Mouse (Mus musculus) thymus, postnatal 10 days (tissue): ENCODE measurements around the gene Ppp1r3e.

Experiments
- DNase-seq, 2 experiments: peaks; one replicate each; pipeline ENCODE4 v3.0.0; 2021; ENCODE audit warnings: low spot score in 2 of 2

The Ppp1r3e gene

DNA sequence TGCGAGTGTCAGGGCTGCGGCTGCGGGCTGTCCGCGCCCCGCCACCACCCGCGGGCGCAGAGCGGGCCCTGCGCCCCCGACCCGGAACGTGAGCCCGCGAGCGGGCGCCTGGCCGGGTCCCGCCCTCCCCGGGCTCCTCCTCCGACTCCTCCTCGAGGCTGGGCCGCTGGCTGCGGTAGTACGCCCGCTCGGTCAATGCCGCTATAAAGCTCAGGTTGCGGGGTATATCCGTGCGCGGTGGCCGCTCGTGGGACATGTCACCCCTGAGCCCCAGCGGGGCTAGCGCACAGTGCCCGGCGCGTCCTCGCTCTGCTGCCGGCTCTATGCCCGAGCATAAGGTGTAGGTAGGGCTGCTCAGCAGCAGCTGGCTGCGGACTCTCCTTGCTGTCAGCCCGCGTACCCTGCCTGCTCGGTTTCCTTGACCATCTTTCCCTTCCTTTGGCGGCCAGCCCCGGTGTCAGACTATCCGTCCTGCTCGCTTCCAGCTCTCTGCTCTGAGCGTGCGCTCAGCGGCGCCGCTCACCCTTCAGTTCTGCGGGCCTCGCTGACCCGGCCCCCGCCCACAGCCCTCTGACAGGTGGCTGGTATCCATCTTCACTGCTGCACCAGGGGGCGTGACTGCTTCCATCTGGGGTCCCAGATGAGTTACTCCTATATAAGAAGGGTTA lies at the start of gene Ppp1r3e:
Gene Ppp1r3e (minus strand): TSS at position 503 of the 668 bp plus-strand sequence.
- DNase-seq: peak; percentile 40 to 45

DNA sequence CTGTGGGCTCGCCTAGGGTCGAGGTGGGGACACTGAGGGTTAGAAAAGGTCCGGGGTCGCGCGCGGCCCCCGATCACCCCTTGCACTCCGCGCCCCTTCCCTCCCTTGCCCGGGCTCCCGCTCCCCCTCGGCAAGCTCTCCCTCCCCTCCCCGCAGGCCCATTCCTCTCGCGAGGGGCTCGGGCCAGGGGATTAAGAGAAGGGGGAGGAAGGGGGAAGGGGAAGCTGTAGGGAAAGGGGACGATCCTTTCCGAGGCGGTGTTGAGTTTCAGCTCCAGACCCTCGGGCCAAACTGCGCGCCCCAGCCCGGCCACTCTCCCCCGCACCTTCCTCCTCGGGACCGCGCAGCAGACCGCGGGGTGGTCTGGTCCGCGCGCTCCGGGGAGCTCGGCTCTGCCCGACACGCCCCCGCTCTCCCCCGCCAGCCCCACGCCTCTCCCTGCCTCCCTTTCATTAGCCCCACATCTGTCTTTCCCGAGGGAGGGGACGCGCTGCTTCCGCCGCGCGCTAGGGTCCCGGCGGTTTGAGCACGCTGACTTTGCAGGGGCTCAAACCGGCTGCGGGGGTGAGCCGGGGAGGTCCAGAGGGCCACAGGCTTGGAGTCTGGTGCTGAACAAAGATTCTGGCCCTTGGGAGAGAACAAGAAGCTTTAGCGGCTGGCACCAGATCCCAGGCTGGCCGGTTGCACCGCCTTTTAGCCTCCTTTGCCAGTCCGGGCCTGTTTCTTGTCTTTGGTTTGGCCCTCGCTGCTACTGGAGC lies 49.2 kb upstream of the Ppp1r3e start:
- no peak for DNase-seq

- peak in 1 of 2 experiments; percentile 12 for DNase-seq
Measured at GRCm38 (mm10) chr14:54925349-54926342, 48.3 kb upstream of the Ppp1r3e start, which contains the start of gene Efs. Gene Efs (minus strand): TSS chr14:54926126.

DNA sequence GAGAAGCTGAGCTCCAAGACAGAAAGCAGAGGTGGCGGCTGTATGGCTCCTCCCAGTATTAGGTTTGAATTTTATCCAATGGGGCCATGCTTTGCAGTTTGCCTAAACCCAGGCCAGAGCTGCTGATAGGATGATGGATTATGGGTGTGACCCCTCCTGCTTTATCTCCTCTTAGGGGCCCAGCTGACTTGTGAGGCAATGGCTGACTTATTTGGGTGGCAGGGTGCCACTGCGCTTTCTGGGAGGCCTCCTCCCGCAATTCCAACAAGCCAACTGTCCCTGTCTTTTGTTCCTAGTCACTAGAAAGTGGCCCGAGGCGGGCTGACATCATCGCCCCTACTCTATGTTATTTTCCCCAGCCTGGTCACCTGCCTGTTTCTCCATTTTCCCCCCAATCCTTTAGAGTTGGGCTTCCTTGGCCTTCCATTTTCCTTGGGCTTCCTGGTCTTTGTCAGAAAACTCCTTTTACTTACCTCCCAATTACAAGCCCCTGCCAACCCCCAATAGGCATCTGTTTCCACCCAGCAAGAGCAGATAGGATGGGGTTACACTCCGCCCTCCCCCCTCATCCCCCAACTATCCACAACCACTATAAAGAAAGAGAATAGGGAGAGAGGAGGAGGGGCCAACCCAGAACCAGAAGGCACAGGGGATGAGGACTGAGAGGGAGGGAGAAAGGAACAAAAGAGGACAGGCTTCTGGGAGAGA lies 47.4 kb upstream of the Ppp1r3e start:
- DNase-seq: no peak

GRCm38 (mm10) chr14:54920076-54920685 lies 42.8 kb upstream of the Ppp1r3e start:
- no peak for DNase-seq

GRCm38 (mm10) chr14:54913343-54913742 lies 36.0 kb upstream of the Ppp1r3e start:
- DNase-seq: no peak

GRCm38 (mm10) chr14:54912886-54913285 lies 35.5 kb upstream of the Ppp1r3e start, which contains the start of gene Slc22a17:
Gene Slc22a17 (minus strand): TSS chr14:54913132.
- DNase-seq: peak in 1 of 2 experiments; percentile 30

GRCm38 (mm10) chr14:54912109-54912850 lies 34.9 kb upstream of the Ppp1r3e start:
- no peak for DNase-seq

GRCm38 (mm10) chr14:54908682-54909081 lies 31.3 kb upstream of the Ppp1r3e start:
- DNase-seq: no peak

GRCm38 (mm10) chr14:54903641-54904040 lies 26.3 kb upstream of the Ppp1r3e start:
- DNase-seq: no peak

GRCm38 (mm10) chr14:54900383-54900782 lies 23.0 kb upstream of the Ppp1r3e start:
- peak in 1 of 2 experiments; percentile 71 for DNase-seq

- DNase-seq: no peak
Measured at GRCm38 (mm10) chr14:54897445-54897844, 20.1 kb upstream of the Ppp1r3e start.

DNA sequence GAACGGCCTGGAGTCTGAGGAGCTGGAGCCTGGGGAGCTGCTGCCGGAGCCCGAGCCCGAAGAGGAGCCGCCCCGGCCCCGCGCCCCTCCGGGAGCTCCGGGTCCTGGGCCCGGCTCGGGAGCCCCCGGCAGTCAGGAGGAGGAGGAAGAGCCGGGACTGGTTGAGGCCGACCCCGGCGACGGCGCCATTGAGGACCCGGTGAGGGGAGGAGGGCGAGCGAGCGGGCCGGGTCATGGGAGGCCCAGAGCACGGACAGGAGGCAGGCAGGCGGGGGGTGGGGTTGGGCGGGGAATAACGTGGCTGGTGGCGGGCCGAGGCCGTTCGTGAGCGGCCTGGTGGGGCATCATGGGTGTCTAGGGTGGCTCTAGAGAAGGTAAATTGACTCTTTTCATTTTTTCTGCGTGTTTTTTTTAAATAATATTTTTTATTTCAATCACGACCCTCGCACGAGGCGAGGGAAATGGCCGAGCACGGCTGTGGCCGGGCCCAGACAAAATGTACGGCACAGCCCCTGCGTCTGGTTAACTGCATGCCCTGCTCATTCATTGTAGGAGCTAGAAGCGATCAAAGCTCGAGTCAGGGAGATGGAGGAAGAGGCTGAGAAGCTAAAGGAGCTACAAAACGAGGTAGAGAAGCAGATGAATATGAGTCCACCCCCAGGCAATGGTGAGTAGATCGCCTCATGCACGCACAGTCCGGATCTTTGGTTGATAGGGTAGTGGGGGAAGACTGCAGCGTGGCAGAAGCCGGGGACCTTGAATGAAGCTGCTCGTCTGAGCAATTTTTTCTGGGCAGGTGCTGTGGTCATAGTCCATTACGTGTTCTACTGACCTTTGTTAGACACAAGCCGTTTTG lies 17.2 kb upstream of the Ppp1r3e start:
- DNase-seq: peak in 1 of 2 experiments; percentile 52

DNA sequence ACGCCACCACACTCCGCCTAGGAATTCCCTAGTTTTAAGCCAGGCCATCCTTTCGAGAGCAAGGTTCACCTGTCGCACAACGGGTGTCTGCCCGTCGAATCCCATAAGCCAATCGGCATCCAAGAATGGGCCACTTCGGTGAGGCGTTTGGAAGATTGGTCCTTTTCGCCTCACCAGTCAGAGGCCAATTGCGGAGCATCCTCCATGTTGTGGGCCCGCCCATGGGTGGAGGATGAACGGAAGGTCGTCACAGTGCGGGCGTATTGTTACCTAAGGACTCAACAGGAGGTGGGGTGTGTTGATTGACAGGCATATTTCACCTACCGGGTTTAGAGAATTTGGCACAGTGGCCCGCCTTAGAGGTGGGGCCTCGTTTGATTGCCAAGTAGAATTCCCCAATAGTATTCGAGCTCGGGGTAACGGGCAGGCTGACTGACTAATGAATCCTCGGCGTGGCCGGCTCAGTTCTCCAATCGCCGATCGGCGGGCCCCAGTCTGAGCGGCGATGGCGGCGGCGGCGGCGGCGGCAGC lies 16.4 kb upstream of the Ppp1r3e start:
- DNase-seq: peak; percentile 95 to 97

- no peak for DNase-seq
Measured at GRCm38 (mm10) chr14:54892200-54892599, 14.8 kb upstream of the Ppp1r3e start, which contains the start of gene Pabpn1. Gene Pabpn1 (plus strand): TSS chr14:54892500.

- DNase-seq: no peak
Measured at GRCm38 (mm10) chr14:54885309-54885708, 8.0 kb upstream of the Ppp1r3e start.

- DNase-seq: no peak
Measured at GRCm38 (mm10) chr14:54884022-54884712, 6.8 kb upstream of the Ppp1r3e start.
